Mouse (Mus musculus) monocyte, adult 2 months (primary cell): Measurements from ENCODE around the gene Mthfr.

Experiments
- DNase-seq, 2 experiments: peaks; one replicate each; pipeline ENCODE4 v3.0.0; 2022; ENCODE audit warnings: low spot score in 2 of 2, low read depth in 1 of 2

Mthfr gene

GRCm38 (mm10) chr4:148061086-148061480 is 22.2 kb downstream of the Mthfr start:
- DNase-seq = no peak

- DNase-seq = no peak
Measured at GRCm38 (mm10) chr4:148065702-148066400, 27.0 kb downstream of the Mthfr start.

- DNase-seq = no peak
Measured at GRCm38 (mm10) chr4:148066401-148066744, 27.5 kb downstream of the Mthfr start.

GRCm38 (mm10) chr4:148067346-148067745 is 28.5 kb downstream of the Mthfr start:
- DNase-seq = no peak

GRCm38 (mm10) chr4:148069602-148070218 is 30.8 kb downstream of the Mthfr start:
- DNase-seq = no peak

- no peak for DNase-seq
Measured at GRCm38 (mm10) chr4:148071508-148071907, 32.6 kb downstream of the Mthfr start.

- no peak for DNase-seq
Measured at GRCm38 (mm10) chr4:148074521-148075189, 35.8 kb downstream of the Mthfr start.

- DNase-seq = peak; percentile 16 to 18
Measured at GRCm38 (mm10) chr4:148075259-148075658, 36.4 kb downstream of the Mthfr start.

- no peak for DNase-seq
Measured at GRCm38 (mm10) chr4:148075881-148076280, 37.0 kb downstream of the Mthfr start.

GRCm38 (mm10) chr4:148079212-148079611 is 40.3 kb downstream of the Mthfr start:
- DNase-seq = no peak

GRCm38 (mm10) chr4:148079944-148080596 is 41.2 kb downstream of the Mthfr start:
- DNase-seq = no peak

GRCm38 (mm10) chr4:148080597-148080973 is 41.7 kb downstream of the Mthfr start:
- DNase-seq = no peak

- no peak for DNase-seq
Measured at GRCm38 (mm10) chr4:148081201-148081600, 42.3 kb downstream of the Mthfr start.

GRCm38 (mm10) chr4:148082257-148083044 is 43.6 kb downstream of the Mthfr start:
- peak in 1 of 2 experiments; percentile 34 for DNase-seq

GRCm38 (mm10) chr4:148083176-148083899 is 44.5 kb downstream of the Mthfr start:
- DNase-seq = no peak

- no peak for DNase-seq
Measured at GRCm38 (mm10) chr4:148084261-148084714, 45.4 kb downstream of the Mthfr start.

GRCm38 (mm10) chr4:148085131-148085906 is 46.4 kb downstream of the Mthfr start:
- no peak for DNase-seq

- DNase-seq = no peak
Measured at GRCm38 (mm10) chr4:148085907-148086305, 47.0 kb downstream of the Mthfr start.

GRCm38 (mm10) chr4:148087091-148087906 is 48.4 kb downstream of the Mthfr start:
- DNase-seq = no peak
